Mouse (Mus musculus) liver, postnatal 0 days (tissue): ENCODE results near the gene Atp2a3.

Experiments used
- CTCF ChIP-seq: sonication (generic); IDR thresholded peaks from 2 replicates; pipeline ENCODE4 v1.5.1; 2016; ENCODE audit warnings: antibody characterized with exemption, low read depth
- EP300 ChIP-seq: IDR thresholded peaks from 2 replicates; pipeline ENCODE4 v1.6.1; 2016; ENCODE audit warnings: antibody characterized with exemption, low read depth, mild to moderate bottlenecking

DNA sequence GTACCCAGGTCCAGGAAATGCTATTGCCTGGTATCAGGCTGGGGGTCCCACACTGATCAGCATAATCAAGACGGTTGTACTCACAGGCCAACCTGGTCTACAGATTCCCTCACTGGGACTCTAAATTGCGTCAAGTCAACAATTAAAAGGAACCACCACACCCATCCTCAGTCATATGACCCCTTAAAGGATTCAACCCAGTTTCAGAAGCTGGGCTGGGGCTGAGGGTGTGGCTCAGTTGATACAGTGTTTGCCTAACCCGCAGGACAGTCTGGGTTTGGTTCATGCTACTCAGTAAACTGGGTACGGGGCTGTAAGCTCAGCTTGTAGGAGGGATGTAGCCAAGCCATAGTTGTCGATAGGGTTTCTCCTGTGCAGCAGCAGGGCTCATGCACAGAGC lies 25.8 kb downstream of the Atp2a3 start:
- TF ChIP-seq CTCF (no peak), EP300 (no peak)
